Mouse (Mus musculus) olfactory bulb, adult 2 months (tissue): ENCODE measurements around the gene Adm2. TPM values are rescaled to one million over a fixed set of nuclear protein-coding genes. Genes with fewer than 3 reads are reported as not detected.

Source experiments
- H3K27ac ChIP-seq: fragments of 200-500 bp; 2 replicates; pipeline ENCODE4 v1.5.1; 2012; ENCODE audit warnings: low read depth, low read length; ENCODE audit not compliant: insufficient read depth
- H3K4me1 ChIP-seq: fragments of 200-500 bp; 2 replicates; pipeline ENCODE4 v1.6.1; 2012; ENCODE audit warnings: low read length; ENCODE audit not compliant: control insufficient read depth, insufficient read depth
- H3K4me3 ChIP-seq: fragments of 200-500 bp; 2 replicates; pipeline ENCODE4 v1.5.1; 2012; ENCODE audit warnings: mild to moderate bottlenecking, low read depth, low read length, moderate library complexity; ENCODE audit not compliant: insufficient read depth
- CTCF ChIP-seq: fragments of 200-500 bp; IDR thresholded peaks from 2 replicates; pipeline ENCODE4 v1.5.1; 2012; ENCODE audit warnings: low read depth, mild to moderate bottlenecking, low read length, moderate library complexity; ENCODE audit not compliant: insufficient read depth
- POLR2A ChIP-seq: fragments of 200-500 bp; IDR thresholded peaks from 2 replicates; pipeline ENCODE4 v1.6.1; 2012; ENCODE audit warnings: mild to moderate bottlenecking, low read depth, low read length, moderate library complexity; ENCODE audit not compliant: insufficient read depth
- WGBS: fragments of 180-500 bp; shearing (Covaris S2); methylation state at CpG from one replicate; pipeline ENCODE4 v1.1.7; 2018; 5-methylcytosine and 5-hydroxymethylcytosine counted together
- polyA plus RNA-seq: library from polyadenylated mRNA; stranded (reverse); fragments of >200 nt; gene quantifications from 2 replicates; pipeline ENCODE4 v1.2.4, GENCODE M21; 2012; ENCODE audit warnings: low replicate concordance; ENCODE audit not compliant: missing spikeins, insufficient read depth, insufficient read length

Adm2 gene
- polyA plus RNA-seq, 1 experiment = not detected

DNA sequence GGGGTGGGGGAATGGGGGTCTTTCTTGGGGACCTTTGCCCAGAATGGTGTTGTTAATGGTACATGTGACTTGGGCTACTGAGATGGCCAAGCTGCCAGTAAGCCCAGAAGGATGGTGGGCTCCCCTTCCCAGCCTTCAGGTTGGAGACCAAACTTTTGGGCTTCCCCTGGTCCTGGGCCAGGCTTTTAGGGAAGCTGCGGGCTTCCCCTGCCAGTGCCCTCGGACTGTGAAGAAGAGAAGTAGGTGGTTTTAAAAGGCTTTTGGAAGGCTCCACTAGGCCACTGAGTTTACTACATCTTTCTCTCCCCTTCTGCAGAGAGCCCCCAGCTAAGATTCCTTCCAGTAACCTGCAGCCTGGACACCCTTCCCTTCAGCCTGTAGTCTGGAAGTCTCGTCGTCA is 1.1 kb downstream of the Adm2 start:
- WGBS = 90% methylated on average over 4 of the region's 4 CpGs
- peaks cover 4% of the 10 kb centered on the region; the same call in 1 of the 2 replicates for H3K4me1 ChIP-seq
- no peak overlapping the region for H3K4me3 ChIP-seq
- no peak for TF ChIP-seq CTCF
- no peak for TF ChIP-seq POLR2A
- no peak overlapping the region for H3K27ac ChIP-seq

- Histone ChIP-seq H3K4me1 (peaks cover 4% of the 10 kb centered on the region; the same call in 1 of the 2 replicates), H3K27ac (no peak overlapping the region), H3K4me3 (no peak overlapping the region)
- TF ChIP-seq CTCF (no peak), POLR2A (no peak)
- WGBS = 62% methylated on average over 5 of the region's 5 CpGs
These were observed 3.9 kb downstream of the Adm2 start for GRCm38 (mm10) chr15:89326441-89326840.

GRCm38 (mm10) chr15:89334271-89334670 is 11.8 kb downstream of the Adm2 start, which contains the start of gene Miox:
Miox (plus strand) TSS chr15:89334398.
- no peaks in the 10 kb centered on the region for H3K4me1 ChIP-seq
- H3K4me3 ChIP-seq = no peak within 1 kb of the TSS
- H3K27ac ChIP-seq = no peak within 1 kb of the TSS
- no peak for TF ChIP-seq POLR2A
- no peak for TF ChIP-seq CTCF
- 91% methylated on average over 7 of the region's 7 CpGs for WGBS

DNA sequence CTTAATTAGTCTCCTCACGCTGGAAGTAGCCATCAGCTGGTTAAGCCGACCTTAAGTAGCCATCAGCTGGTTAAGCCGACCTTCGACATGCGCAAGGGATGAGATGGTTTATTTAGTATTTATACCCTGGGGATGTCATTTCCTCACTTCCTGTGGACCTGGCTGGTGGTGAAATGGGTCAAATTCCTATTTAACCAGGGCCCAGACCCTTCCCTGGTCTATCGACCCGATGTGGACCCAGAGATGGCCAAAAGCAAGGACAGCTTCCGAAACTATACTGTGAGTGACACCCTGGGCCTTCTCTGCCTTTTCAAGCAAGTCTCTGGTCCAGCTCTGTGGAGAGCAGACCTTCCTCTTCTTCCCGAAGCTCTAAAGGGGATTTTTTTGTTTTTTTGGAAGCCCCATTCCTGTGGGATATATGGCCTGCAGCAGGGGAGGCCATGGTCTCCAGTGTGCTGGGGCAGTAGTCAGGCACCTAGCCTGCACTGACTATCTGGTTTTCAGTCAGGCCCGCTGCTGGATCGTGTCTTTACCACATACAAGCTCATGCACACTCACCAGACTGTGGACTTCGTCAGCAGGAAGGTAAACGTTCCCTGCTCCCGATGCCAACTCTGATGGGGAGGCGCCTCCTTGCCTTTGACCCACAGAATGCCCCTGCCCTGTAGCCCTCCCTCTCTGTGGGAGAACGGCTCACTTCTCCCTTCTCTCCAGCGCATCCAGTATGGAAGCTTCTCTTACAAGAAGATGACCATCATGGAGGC is 12.4 kb downstream of the Adm2 start:
- H3K27ac ChIP-seq = no peak overlapping the region
- H3K4me1 ChIP-seq = no peaks in the 10 kb centered on the region
- 86% methylated on average over 17 of the region's 17 CpGs for WGBS

GRCm38 (mm10) chr15:89336422-89336821 is 13.9 kb downstream of the Adm2 start:
- TF ChIP-seq CTCF (no peak), POLR2A (no peak)
- Histone ChIP-seq H3K27ac (no peak overlapping the region), H3K4me3 (no peak overlapping the region), H3K4me1 (no peaks in the 10 kb centered on the region)
- WGBS = 88% methylated on average over 14 of the region's 14 CpGs

More for the DNA sequence above, 12.4 kb downstream of the Adm2 start:
- H3K4me3 ChIP-seq = no peak overlapping the region
- no peak for TF ChIP-seq CTCF
- TF ChIP-seq POLR2A = no peak

GRCm38 (mm10) chr15:89339696-89340095 is 17.2 kb downstream of the Adm2 start:
- WGBS = 93% methylated on average over 2 of the region's 2 CpGs
- Histone ChIP-seq H3K4me3 (no peak overlapping the region), H3K4me1 (no peaks in the 10 kb centered on the region), H3K27ac (no peak overlapping the region)
- TF ChIP-seq POLR2A = no peak

DNA sequence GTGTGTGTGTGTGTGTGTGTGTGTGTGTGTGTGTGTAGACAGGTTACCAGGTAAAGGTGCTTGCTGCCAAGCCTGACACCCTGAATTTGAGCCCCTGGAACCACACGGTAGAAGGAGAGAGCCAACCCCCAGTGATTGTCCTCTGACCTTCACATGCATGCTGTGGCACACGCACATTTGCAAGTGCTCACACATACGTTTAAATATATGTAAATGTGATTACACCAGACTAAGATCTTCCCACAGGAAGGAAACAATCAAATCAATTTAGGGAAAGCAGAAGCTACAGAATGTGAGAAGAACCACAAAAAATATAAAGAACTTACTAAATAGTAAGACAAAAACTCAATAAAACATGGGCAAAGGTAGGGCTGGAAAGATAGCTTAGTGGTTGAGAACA is 17.6 kb downstream of the Adm2 start:
- WGBS = 79% methylated on average over 3 of the region's 3 CpGs
- H3K27ac ChIP-seq = no peak overlapping the region
- H3K4me1 ChIP-seq = no peaks in the 10 kb centered on the region
- TF ChIP-seq CTCF (no peak), POLR2A (no peak)
- no peak overlapping the region for H3K4me3 ChIP-seq

DNA sequence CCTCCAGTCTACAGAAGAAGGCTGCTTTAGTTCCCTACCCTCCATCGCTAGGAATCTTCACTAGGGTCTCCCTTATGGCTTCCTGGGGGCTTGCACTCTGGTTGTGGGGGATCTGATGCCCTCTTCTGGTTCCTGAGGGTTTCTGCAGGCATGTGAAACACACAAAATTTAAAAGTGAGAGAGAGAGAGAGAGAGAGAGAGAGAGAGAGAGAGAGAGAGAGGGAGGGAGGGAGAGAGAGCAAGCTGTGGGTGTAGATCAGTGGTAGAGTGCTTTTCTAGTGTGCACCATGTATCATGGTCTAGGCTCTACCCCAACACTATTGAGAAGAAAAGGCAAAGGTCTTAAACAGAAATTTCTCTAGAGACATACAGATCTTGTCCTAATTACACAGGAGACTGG is 19.2 kb downstream of the Adm2 start:
- no peak overlapping the region for H3K4me3 ChIP-seq
- TF ChIP-seq POLR2A (no peak), CTCF (no peak)
- WGBS = 36% methylated on average over 1 of the region's 1 CpGs
- H3K4me1 ChIP-seq = no peaks in the 10 kb centered on the region
- no peak overlapping the region for H3K27ac ChIP-seq

DNA sequence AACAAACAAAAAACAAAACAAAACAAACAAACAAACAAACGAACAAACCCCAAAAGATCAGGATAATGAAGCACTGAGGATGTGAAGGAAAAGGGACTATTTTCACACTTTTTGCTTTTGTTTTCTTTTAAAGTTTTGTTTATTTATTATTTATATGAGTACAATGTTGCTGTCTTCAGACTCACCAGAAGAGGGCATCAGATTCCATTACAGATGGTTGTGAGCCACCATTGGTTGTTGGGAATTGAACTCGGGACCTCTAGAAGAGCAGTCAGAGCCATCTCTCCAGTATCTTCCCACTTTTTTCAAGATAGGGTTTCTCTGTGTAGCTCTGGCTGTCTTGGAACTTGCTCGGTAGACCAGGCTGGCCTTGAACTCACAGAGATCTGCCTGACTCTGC is 20.8 kb downstream of the Adm2 start:
- H3K27ac ChIP-seq = no peak overlapping the region
- no peaks in the 10 kb centered on the region for H3K4me1 ChIP-seq
- WGBS = 83% methylated on average over 3 of the region's 3 CpGs
- TF ChIP-seq POLR2A = no peak
- no peak for TF ChIP-seq CTCF
- H3K4me3 ChIP-seq = no peak overlapping the region
